Mouse (Mus musculus): ENCODE data around the gene Arf1.

DNA sequence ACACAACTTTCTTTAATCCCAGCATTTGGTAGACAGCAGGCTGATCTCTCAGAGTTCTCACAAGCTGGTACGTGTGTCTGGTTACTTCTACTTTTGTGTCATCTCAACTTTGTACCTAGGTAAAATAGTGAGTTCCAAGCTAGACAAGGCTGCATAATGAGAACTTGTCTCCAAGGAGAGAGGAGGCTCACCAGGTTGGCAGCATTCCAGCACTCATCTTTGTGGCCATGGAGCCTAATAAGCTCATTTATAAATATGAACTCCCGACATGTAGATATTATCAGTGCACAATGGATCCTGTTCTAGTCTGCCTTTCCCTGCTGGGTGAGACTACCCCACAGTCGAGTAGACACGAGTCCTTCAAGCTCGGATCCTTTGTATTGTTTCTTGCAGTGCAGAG, 18.5 kb downstream of the Arf1 start:
- TF ChIP-seq CTCF (IDR thresholded peaks at IDR 0.05; ENCODE audit: low read depth, low read length) (no peak), GATA1 (IDR thresholded peaks at IDR 0.05; ENCODE audit: borderline replicate concordance, low read length) (no peak), POLR2AphosphoS5 (IDR thresholded peaks at IDR 0.05; ENCODE audit: insufficient replicate concordance, low read depth, low read length) (no peak), TAL1 (conservative IDR thresholded peaks at IDR 0.05; ENCODE audit: low read depth, low read length) (no peak)
